In genomic region chr9:110685591-110685990, GRCm38 (mm10) we compare ENCODE assay signal across 8 mouse cellular contexts. TPM values are rescaled to one million over a fixed set of nuclear protein-coding genes. Genes with fewer than 3 reads are reported as not detected.
DNase-seq lines count a peak whose midpoint lies in the region; ATAC-seq lines count a peak whose summit lies in the region.

No protein-coding gene starts in this region.

- H3K9ac ChIP-seq in heart, embryonic 16.5 days (ENCODE audit: low read length): peak overlapping the region; percentile 61
- peak overlapping the region; percentile 48; the same call in 1 of the 2 replicates for H3K9ac ChIP-seq in stomach, embryonic 16.5 days (ENCODE audit: low read length)

- no peak overlapping the region for H3K4me3 ChIP-seq in heart, embryonic 16.5 days (ENCODE audit: low read length)
- H3K4me3 ChIP-seq in stomach, embryonic 16.5 days (replicated peaks; ENCODE audit: low read length): no peak overlapping the region

- H3K27ac ChIP-seq in heart, embryonic 16.5 days (ENCODE audit: low read length): peak overlapping the region; percentile 97
- peak overlapping the region; percentile 98 for H3K27ac ChIP-seq in stomach, embryonic 16.5 days (ENCODE audit: low read length)

- H3K9me3 ChIP-seq in heart, embryonic 16.5 days (replicated peaks; ENCODE audit: control insufficient read depth, low read length): no peaks in the 10 kb centered on the region
- H3K9me3 ChIP-seq in stomach, embryonic 16.5 days (replicated peaks; ENCODE audit: control insufficient read depth, low read length): no peaks in the 10 kb centered on the region

- intact Hi-C loops in heart, postnatal 36 days (cut with DNase I): no loop called here

- no peaks in the 10 kb centered on the region for H3K36me3 ChIP-seq in heart, embryonic 16.5 days (ENCODE audit: control insufficient read depth, insufficient read depth)
- H3K36me3 ChIP-seq in stomach, embryonic 16.5 days (ENCODE audit: control insufficient read depth, insufficient read depth, low read length): no peaks in the 10 kb centered on the region

- DNase-seq in heart, postnatal 36 days: no peak
- peak; percentile 71 for DNase-seq in urinary bladder, postnatal 14 days (ENCODE audit: low spot score)
- DNase-seq in urinary bladder, adult 2 months (ENCODE audit: low spot score): no peak
- no peak for DNase-seq in frontal cortex, postnatal 36 days (ENCODE audit: low spot score in 2 of 2)
- DNase-seq in frontal cortex, adult 2 months (ENCODE audit: extremely low spot score in 1 of 2, low spot score in 1 of 2): no peak

- no peak for ATAC-seq in heart, embryonic 16.5 days (replicated peaks; ENCODE audit: extremely low read depth, insufficient read depth, low FRiP score)
- peak; percentile 65 for ATAC-seq in inflammation-experienced regulatory T-cells, adult 6 months
- ATAC-seq in stomach, embryonic 16.5 days (ENCODE audit: insufficient read depth, low FRiP score): peak; percentile 35; the same call in 1 of the 2 replicates

- H3K4me1 ChIP-seq in heart, embryonic 16.5 days (ENCODE audit: control insufficient read depth, insufficient read depth, low read length): peaks cover 62% of the 10 kb centered on the region
- peaks cover 34% of the 10 kb centered on the region for H3K4me1 ChIP-seq in stomach, embryonic 16.5 days (ENCODE audit: control insufficient read depth, insufficient read depth, low read length)

- H3K4me2 ChIP-seq in heart, embryonic 16.5 days (ENCODE audit: low read depth, low read length): 0 out of 2 replicates have a peak overlapping the region, but pooled peaks have one; percentile 56
- H3K4me2 ChIP-seq in stomach, embryonic 16.5 days (ENCODE audit: low read depth, low read length): no peak overlapping the region

- WGBS in heart, embryonic 16.5 days: 74% methylated on average over 5 of the region's 5 CpGs
- 61% methylated on average over 5 of the region's 5 CpGs for WGBS in stomach, embryonic 16.5 days

- H3K27me3 ChIP-seq in heart, embryonic 16.5 days (ENCODE audit: control insufficient read depth, insufficient read depth, low read length): no peaks in the 10 kb centered on the region
- H3K27me3 ChIP-seq in stomach, embryonic 16.5 days (ENCODE audit: control insufficient read depth, insufficient read depth, low read length): no peaks in the 10 kb centered on the region

RNA-seq across cellular contexts. Expression of gene Ccdc12, which starts 29.3 kb away (rescaled TPM):
- 139 and 147 TPM in 2 replicates for polyA plus RNA-seq in heart, embryonic 16.5 days (2015; fragmentation: Nextera tagmentation; extraction: Ambion mirVana)
- total RNA-seq in heart, postnatal 36 days (2021): 10 to 100 TPM; 60.6 to 66.9 TPM
- 119 and 152 TPM in 2 replicates for polyA plus RNA-seq in urinary bladder, adult 2 months (2012; rRNA removed)
- 100 to 1,000 TPM; 222 to 259 (median 234) TPM for polyA plus RNA-seq in inflammation-experienced regulatory T-cells, adult 6 months (2017; shearing (Covaris generic))
- polyA plus RNA-seq in stomach, embryonic 16.5 days (2015; fragmentation: Nextera tagmentation; extraction: Ambion mirVana): 148 and 153 TPM in 2 replicates
- polyA plus RNA-seq in frontal cortex, adult 2 months (2012; rRNA removed): 105 and 106 TPM in 2 replicates

RNA-seq across cellular contexts. Expression of gene Nbeal2, which starts 31.6 kb away (rescaled TPM):
- polyA plus RNA-seq in heart, embryonic 16.5 days (2015; fragmentation: Nextera tagmentation; extraction: Ambion mirVana): 3.3 and 3.8 TPM in 2 replicates
- 10 to 100 TPM in 1 of 2 experiments, 1 to 10 TPM in 1; 9.5 to 11.0 TPM for total RNA-seq in heart, postnatal 36 days (2021)
- polyA plus RNA-seq in urinary bladder, adult 2 months (2012; rRNA removed): 42.8 and 59.9 TPM in 2 replicates
- 10 to 100 TPM; 20.0 to 42.0 (median 21.1) TPM for polyA plus RNA-seq in inflammation-experienced regulatory T-cells, adult 6 months (2017; shearing (Covaris generic))
- 10.9 and 12.1 TPM in 2 replicates for polyA plus RNA-seq in stomach, embryonic 16.5 days (2015; fragmentation: Nextera tagmentation; extraction: Ambion mirVana)
- polyA plus RNA-seq in frontal cortex, adult 2 months (2012; rRNA removed): 22.4 and 24.5 TPM in 2 replicates

RNA-seq across cellular contexts. Expression of gene Myl3, which starts 56.1 kb away (rescaled TPM):
- polyA plus RNA-seq in heart, embryonic 16.5 days (2015; fragmentation: Nextera tagmentation; extraction: Ambion mirVana): 4,391 and 5,295 TPM in 2 replicates
- over 10,000 TPM; 10,942 to 11,353 TPM for total RNA-seq in heart, postnatal 36 days (2021)
- not detected in 2 replicates for polyA plus RNA-seq in urinary bladder, adult 2 months (2012; rRNA removed)
- polyA plus RNA-seq in inflammation-experienced regulatory T-cells, adult 6 months (2017; shearing (Covaris generic)): not detected
- polyA plus RNA-seq in stomach, embryonic 16.5 days (2015; fragmentation: Nextera tagmentation; extraction: Ambion mirVana): 0.59 and 12.9 TPM in 2 replicates
- 0.32 and 0.46 TPM in 2 replicates for polyA plus RNA-seq in frontal cortex, adult 2 months (2012; rRNA removed)

Comparison
In these comparisons a context has a peak if more than half of its experiments do, and no peak if none do; other contexts are left out.
1. RNA of gene Myl3, which starts 56.1 kb away (polyA plus RNA-seq): 4,391 to 5,295 TPM in heart, embryonic 16.5 days; 0.59 to 12.9 TPM in stomach, embryonic 16.5 days, 0.32 to 0.46 TPM in frontal cortex, adult 2 months, not detected in urinary bladder, adult 2 months and not detected in inflammation-experienced regulatory T-cells, adult 6 months; every median in the first group is over 100 times any median in the second.